Mouse (Mus musculus) stomach, embryonic 15.5 days (tissue): ENCODE results near the gene Ntf3. TPM values are rescaled to one million over a fixed set of nuclear protein-coding genes. Genes with fewer than 3 reads are reported as not detected.

Experiments used
- ATAC-seq: fragments of 200-750 bp; cut with Nextera tagmentation; 2 replicates; pipeline ENCODE4 v1.8.0; 2017; ENCODE audit warnings: low read depth, moderate number of reproducible peaks, moderate TSS enrichment; ENCODE audit not compliant: insufficient read depth, low FRiP score
- H3K27ac ChIP-seq: fragments of 300-500 bp; sonication (generic); 2 replicates; pipeline ENCODE4 v1.5.1; 2015; ENCODE audit warnings: mild to moderate bottlenecking, inconsistent platforms
- H3K27me3 ChIP-seq: fragments of 300-500 bp; sonication (generic); replicated peaks from 2 replicates; pipeline ENCODE4 v1.6.1; 2015; ENCODE audit warnings: inconsistent platforms
- H3K36me3 ChIP-seq: fragments of 300-500 bp; sonication (generic); 2 replicates; pipeline ENCODE4 v1.6.1; 2015; ENCODE audit warnings: inconsistent platforms
- H3K4me1 ChIP-seq: fragments of 300-500 bp; sonication (generic); 2 replicates; pipeline ENCODE4 v1.6.1; 2015; ENCODE audit warnings: inconsistent platforms
- H3K4me2 ChIP-seq: fragments of 300-500 bp; sonication (generic); 2 replicates; pipeline ENCODE4 v1.6.1; 2015; ENCODE audit warnings: mild to moderate bottlenecking, inconsistent platforms
- H3K4me3 ChIP-seq: fragments of 300-500 bp; sonication (generic); replicated peaks from 2 replicates; pipeline ENCODE4 v1.5.1; 2015; ENCODE audit warnings: inconsistent platforms
- H3K9ac ChIP-seq: fragments of 300-500 bp; sonication (generic); 2 replicates; pipeline ENCODE4 v1.6.1; 2015; ENCODE audit warnings: inconsistent platforms
- H3K9me3 ChIP-seq: fragments of 300-500 bp; sonication (generic); 2 replicates; pipeline ENCODE4 v1.6.1; 2016; ENCODE audit warnings: inconsistent platforms
- WGBS: fragments of 180-500 bp; shearing (Covaris S2); methylation state at CpG from one replicate; pipeline ENCODE4 v1.1.7; 2015; 5-methylcytosine and 5-hydroxymethylcytosine counted together
- polyA plus RNA-seq: library from polyadenylated mRNA; unstranded; fragments of >200 nt; fragmentation: Nextera tagmentation; extraction: Ambion mirVana; gene quantifications from 2 replicates; pipeline ENCODE4 v1.2.1, GENCODE M21; 2015

Gene Ntf3
- polyA plus RNA-seq, 1 experiment from 2014 or later = 9.5 TPM

DNA sequence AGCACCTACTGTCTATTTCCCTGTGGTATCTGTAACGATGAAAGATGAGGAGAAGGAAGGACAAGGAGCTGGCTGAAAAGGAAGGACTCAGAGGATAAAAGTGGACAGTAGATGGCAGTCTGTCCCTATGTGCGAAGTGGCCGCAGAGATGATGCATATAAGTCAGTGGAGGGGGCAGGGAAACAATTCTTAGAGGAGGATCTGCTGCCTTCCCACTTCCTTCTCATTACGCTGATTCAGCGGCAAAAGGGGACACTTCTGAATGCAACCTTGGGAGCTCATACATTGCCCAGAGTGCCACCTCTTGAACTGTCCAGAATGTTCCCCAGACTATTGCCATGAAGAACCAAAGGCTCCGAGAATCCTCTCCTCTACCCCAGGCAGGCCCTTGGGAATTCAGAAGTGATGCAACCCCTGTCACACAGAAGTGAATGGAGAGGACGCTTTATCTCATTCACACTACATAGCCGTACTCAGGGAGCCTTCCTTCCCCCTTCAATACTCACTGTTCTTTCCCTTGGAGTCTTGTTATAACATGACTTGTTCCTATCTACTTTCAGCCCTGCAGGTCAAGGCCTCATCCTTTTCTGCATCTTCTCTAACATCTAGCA, 12.2 kb downstream of the Ntf3 start:
- Histone ChIP-seq H3K27me3 (no peaks in the 10 kb centered on the region), H3K9me3 (no peaks in the 10 kb centered on the region), H3K4me1 (0 out of 2 replicates have a peak, but pooled peaks cover under 1% of the 10 kb centered on the region), H3K27ac (no peak overlapping the region), H3K4me2 (no peak overlapping the region), H3K9ac (no peak overlapping the region), H3K36me3 (no peaks in the 10 kb centered on the region), H3K4me3 (no peak overlapping the region)
- ATAC-seq = no peak
- WGBS = 31% methylated on average over 8 of the region's 8 CpGs

DNA sequence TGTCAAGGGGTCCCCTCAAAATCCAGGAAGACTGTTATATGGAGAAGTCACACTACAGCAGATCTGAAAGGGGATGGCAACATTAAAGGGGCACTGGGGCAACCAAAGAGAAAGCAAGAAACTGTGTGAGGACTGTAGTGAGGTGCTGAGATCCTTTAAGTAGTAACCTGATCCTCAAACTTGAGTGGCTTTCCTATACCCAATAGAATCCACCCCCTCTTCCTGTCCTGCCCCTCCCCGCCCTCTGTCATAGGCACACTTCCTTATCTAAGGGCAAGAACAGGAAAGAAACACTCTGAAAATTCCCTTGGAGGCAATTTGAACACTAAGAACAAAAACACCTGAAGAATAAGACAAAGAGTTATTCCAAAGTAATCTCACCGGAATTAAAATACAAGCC, 13.6 kb downstream of the Ntf3 start:
- H3K9me3 ChIP-seq = no peaks in the 10 kb centered on the region
- H3K27me3 ChIP-seq = no peaks in the 10 kb centered on the region
- H3K4me2 ChIP-seq = no peak overlapping the region
- ATAC-seq = no peak
- no peaks in the 10 kb centered on the region for H3K4me1 ChIP-seq
- 73% methylated on average over 2 of the region's 2 CpGs for whole genome bisulfite sequencing
- H3K9ac ChIP-seq = no peak overlapping the region
- no peaks in the 10 kb centered on the region for H3K36me3 ChIP-seq
- H3K4me3 ChIP-seq = no peak overlapping the region
- no peak overlapping the region for H3K27ac ChIP-seq

DNA sequence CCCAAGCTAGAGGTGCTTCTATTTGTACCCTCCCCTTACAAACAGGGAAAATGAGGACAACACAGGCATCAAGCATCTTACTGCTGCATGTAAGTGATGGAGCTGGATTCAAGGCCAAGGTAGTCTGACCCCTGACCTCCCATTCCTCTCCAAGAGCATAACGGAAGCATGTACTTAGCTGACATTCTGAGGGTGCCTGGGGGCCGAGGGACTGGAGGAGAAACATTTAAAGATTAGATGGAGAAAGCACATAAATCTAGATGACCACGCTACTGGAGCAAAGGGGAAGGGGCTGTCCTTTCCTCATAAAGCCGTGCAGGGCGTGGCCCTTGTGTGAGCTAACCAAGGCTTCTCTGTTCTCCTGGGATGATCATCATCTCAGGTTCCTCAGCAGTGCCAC, 23.1 kb downstream of the Ntf3 start:
- no peak for ATAC-seq
- Histone ChIP-seq H3K27ac (no peak overlapping the region), H3K4me1 (peaks cover 28% of the 10 kb centered on the region), H3K4me2 (no peak overlapping the region), H3K9ac (no peak overlapping the region), H3K36me3 (no peaks in the 10 kb centered on the region), H3K9me3 (no peaks in the 10 kb centered on the region), H3K4me3 (no peak overlapping the region), H3K27me3 (no peaks in the 10 kb centered on the region)
- WGBS = 51% methylated on average over 5 of the region's 5 CpGs

DNA sequence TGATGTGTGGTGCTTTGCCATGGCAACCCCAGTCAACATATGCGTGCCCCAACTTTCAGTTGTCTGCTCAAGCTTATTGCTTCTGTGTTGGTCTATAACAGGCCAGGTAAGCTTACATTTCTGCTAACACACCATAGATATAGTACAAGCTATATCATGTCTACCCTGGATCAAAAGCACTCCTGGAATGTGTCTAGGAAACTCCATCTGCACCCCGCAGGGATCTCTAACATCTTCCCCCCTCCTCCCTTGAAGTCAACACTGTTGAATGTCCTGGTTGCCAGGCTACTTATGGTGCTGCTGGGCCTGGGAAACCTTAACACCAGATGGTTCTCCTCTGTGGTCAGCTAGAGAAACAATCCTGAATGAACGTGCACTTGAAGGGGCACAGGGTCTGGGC, 24.0 kb downstream of the Ntf3 start:
- Histone ChIP-seq H3K27ac (no peak overlapping the region), H3K9me3 (no peaks in the 10 kb centered on the region), H3K4me2 (no peak overlapping the region), H3K9ac (no peak overlapping the region), H3K4me1 (peaks cover 28% of the 10 kb centered on the region), H3K4me3 (no peak overlapping the region), H3K27me3 (no peaks in the 10 kb centered on the region), H3K36me3 (no peaks in the 10 kb centered on the region)
- ATAC-seq = no peak
- 42% methylated on average over 3 of the region's 3 CpGs for WGBS

GRCm38 (mm10) chr6:126142021-126142554, 24.6 kb downstream of the Ntf3 start:
- H3K36me3 ChIP-seq = no peaks in the 10 kb centered on the region
- peak overlapping the region; percentile 3; the same call in 1 of the 2 replicates for H3K27ac ChIP-seq
- no peaks in the 10 kb centered on the region for H3K27me3 ChIP-seq
- H3K4me1 ChIP-seq = peaks cover 28% of the 10 kb centered on the region
- no peak overlapping the region for H3K4me2 ChIP-seq
- ATAC-seq = no peak
- H3K9me3 ChIP-seq = no peaks in the 10 kb centered on the region
- H3K4me3 ChIP-seq = no peak overlapping the region
- 54% methylated on average over 8 of the region's 8 CpGs for WGBS
- H3K9ac ChIP-seq = no peak overlapping the region

DNA sequence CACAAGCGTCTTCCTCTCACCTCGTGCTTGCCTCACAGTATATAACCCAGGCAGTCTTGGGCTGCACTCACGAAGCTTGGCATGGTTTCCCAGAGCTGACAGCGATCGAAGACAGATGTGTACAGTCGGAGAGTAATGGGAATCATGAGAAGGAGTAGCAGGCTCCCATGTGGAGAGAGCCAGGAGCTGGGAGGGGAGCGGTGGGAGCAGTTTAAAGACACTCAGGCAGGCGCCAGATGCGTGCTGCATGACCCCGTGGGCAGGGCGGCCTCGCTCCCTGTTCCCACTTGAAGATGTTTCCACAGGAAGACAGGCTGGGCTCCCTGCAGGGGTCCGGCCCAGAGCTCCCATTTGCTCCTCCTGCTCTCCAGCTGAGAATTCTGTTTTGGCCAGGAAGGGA, 25.2 kb downstream of the Ntf3 start:
- 24% methylated on average over 13 of the region's 13 CpGs for WGBS
- no peak overlapping the region for H3K9ac ChIP-seq

DNA sequence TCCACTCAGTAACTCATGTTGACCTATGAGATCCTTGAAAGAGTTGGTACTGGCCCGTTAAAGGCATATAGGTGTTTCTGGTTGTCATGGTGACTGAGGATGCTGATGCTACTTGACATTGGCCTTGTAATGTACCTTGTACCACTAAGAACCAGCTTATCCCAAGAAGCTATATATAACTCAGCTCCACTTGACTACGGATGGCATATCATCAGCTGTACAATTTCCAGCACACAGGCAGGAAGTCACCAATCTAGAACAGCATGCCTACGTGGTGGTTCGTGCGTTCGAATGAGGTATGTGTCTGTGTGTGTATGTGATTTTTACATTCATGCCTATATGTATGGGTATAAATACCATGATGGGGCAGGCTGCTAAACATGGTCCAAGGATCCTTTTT, 25.7 kb downstream of the Ntf3 start:
- Histone ChIP-seq H3K27me3 (no peaks in the 10 kb centered on the region), H3K27ac (no peak overlapping the region), H3K36me3 (no peaks in the 10 kb centered on the region), H3K4me3 (no peak overlapping the region), H3K9ac (no peak overlapping the region), H3K4me1 (peaks cover 28% of the 10 kb centered on the region), H3K4me2 (no peak overlapping the region), H3K9me3 (no peaks in the 10 kb centered on the region)
- no peak for ATAC-seq
- WGBS = 67% methylated on average over 6 of the region's 6 CpGs

More for the DNA sequence above, 25.2 kb downstream of the Ntf3 start:
- no peaks in the 10 kb centered on the region for H3K27me3 ChIP-seq
- H3K4me1 ChIP-seq = peaks cover 28% of the 10 kb centered on the region
- no peaks in the 10 kb centered on the region for H3K9me3 ChIP-seq
- ATAC-seq = peak; percentile 81; the same call in 1 of the 2 replicates
- H3K27ac ChIP-seq = peak overlapping the region; percentile 3; the same call in 1 of the 2 replicates
- no peak overlapping the region for H3K4me2 ChIP-seq
- H3K4me3 ChIP-seq = no peak overlapping the region
- H3K36me3 ChIP-seq = no peaks in the 10 kb centered on the region

DNA sequence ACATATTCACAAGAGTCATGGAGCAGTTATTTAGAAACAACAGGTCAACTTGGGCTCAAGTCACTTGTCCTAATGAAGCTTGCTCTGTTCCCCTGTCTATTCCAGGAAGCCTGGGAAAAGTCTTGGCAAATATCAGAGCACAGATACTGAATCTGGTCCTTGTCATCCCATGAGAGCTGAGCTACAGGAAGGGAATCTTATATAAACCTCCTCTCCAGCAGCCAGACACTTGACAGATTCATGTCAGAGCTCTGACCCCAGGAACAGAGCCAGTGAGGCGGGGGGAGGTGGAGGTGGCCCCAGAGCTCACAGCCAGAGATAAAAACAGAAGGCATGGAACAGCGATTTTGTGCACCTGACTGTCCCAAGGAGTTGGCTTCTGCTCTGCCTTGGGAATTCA, 26.3 kb downstream of the Ntf3 start:
- Histone ChIP-seq H3K4me1 (peaks cover 28% of the 10 kb centered on the region), H3K4me2 (no peak overlapping the region)
- ATAC-seq = no peak

GRCm38 (mm10) chr6:126134155-126134906, 32.4 kb downstream of the Ntf3 start:
- H3K4me2 ChIP-seq = no peak overlapping the region
- no peak overlapping the region for H3K27ac ChIP-seq
- no peaks in the 10 kb centered on the region for H3K9me3 ChIP-seq
- no peak for ATAC-seq
- H3K4me1 ChIP-seq = no peaks in the 10 kb centered on the region
- H3K4me3 ChIP-seq = no peak overlapping the region
- no peaks in the 10 kb centered on the region for H3K27me3 ChIP-seq
- no peak overlapping the region for H3K9ac ChIP-seq
- WGBS = 64% methylated on average over 19 of the region's 19 CpGs
- H3K36me3 ChIP-seq = no peaks in the 10 kb centered on the region

More for the DNA sequence above, 26.3 kb downstream of the Ntf3 start:
- Histone ChIP-seq H3K36me3 (no peaks in the 10 kb centered on the region), H3K9me3 (no peaks in the 10 kb centered on the region), H3K27me3 (no peaks in the 10 kb centered on the region), H3K27ac (no peak overlapping the region), H3K9ac (no peak overlapping the region), H3K4me3 (no peak overlapping the region)
- WGBS = 57% methylated on average over 2 of the region's 2 CpGs

- no peaks in the 10 kb centered on the region for H3K9me3 ChIP-seq
- no peak for ATAC-seq
- no peak overlapping the region for H3K4me2 ChIP-seq
- WGBS = 40% methylated on average over 7 of the region's 7 CpGs
- H3K9ac ChIP-seq = no peak overlapping the region
- H3K36me3 ChIP-seq = no peaks in the 10 kb centered on the region
- no peak overlapping the region for H3K4me3 ChIP-seq
- peaks cover 3% of the 10 kb centered on the region; the same call in 1 of the 2 replicates for H3K4me1 ChIP-seq
- H3K27me3 ChIP-seq = no peaks in the 10 kb centered on the region
- no peak overlapping the region for H3K27ac ChIP-seq
Measured at GRCm38 (mm10) chr6:126128238-126128637, 38.5 kb downstream of the Ntf3 start.

- Histone ChIP-seq H3K4me1 (peaks cover 11% of the 10 kb centered on the region), H3K4me2 (no peak overlapping the region), H3K27me3 (no peaks in the 10 kb centered on the region), H3K27ac (no peak overlapping the region), H3K4me3 (no peak overlapping the region), H3K9ac (no peak overlapping the region), H3K36me3 (no peaks in the 10 kb centered on the region), H3K9me3 (no peaks in the 10 kb centered on the region)
- WGBS = 60% methylated on average over 1 of the region's 1 CpGs
- no peak for ATAC-seq
Measured at GRCm38 (mm10) chr6:126118247-126118646, 48.5 kb downstream of the Ntf3 start.

DNA sequence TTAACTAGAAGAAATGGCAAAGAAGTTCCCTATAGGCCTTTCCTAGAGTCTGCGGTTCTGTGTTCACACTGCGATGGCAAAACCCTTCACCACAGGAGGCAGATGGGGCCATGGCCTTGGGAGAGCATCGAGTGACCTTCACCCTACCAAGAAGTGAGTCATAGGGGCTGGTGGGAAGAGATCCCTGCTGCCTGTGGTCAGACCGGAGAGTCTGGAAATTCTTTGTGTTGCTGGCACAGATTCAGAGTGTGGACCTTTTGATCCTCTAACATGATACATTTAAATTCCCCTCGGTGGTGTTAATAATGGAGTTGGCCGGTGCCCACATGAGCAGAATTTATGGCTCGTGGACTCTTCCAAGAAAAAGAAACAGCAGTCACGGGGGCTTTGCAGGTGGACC, 49.5 kb downstream of the Ntf3 start:
- no peak for ATAC-seq
- Histone ChIP-seq H3K4me2 (no peak overlapping the region), H3K9ac (no peak overlapping the region), H3K27ac (no peak overlapping the region), H3K36me3 (no peaks in the 10 kb centered on the region), H3K9me3 (no peaks in the 10 kb centered on the region), H3K4me1 (peaks cover 11% of the 10 kb centered on the region), H3K4me3 (no peak overlapping the region), H3K27me3 (no peaks in the 10 kb centered on the region)
- WGBS = 77% methylated on average over 8 of the region's 8 CpGs
